Mouse (Mus musculus): ENCODE data around the gene Axl. TPM values are rescaled to one million over a fixed set of nuclear protein-coding genes. Genes with fewer than 3 reads are reported as not detected.

Axl gene
- total and polyA plus RNA-seq, 2 experiments from 2014 or later: 16.1 to 17.7 TPM

DNA sequence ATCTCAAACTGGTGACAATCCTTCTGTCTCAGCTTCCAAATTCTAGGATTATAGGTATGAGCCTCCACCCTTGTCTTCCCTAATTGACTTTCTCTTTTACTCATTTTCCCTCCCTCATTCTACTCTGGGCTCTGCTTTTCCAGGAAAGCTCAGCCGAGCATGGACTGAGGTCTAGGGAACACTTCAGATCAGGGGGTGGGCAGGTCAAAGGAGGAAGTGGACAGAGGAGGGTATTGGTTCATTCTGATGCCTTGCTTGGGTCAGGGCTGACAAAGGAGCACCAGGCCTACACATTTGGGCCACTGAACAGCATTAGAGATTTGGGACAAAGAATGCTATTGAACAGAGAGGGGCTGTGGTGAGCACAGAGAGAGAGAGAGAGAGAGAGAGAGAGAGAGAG is 3.7 kb downstream of the Axl start:
- ATAC-seq (no peak), DNase-seq (no peak)
- Histone ChIP-seq H3K9ac (no peak overlapping the region), H3K4me3 (ENCODE audit: low read depth, low read length) (no peak overlapping the region), H3K9me3 (ENCODE audit: low read length) (no peaks in the 10 kb centered on the region), H3K27ac (ENCODE audit: low read depth, low read length) (no peak overlapping the region), H3K4me2 (ENCODE audit: low read depth) (no peak overlapping the region), H3K4me1 (ENCODE audit: insufficient read depth) (peaks cover 15% of the 10 kb centered on the region), H3K27me3 (ENCODE audit: insufficient read depth, low read length) (no peaks in the 10 kb centered on the region), H3K36me3 (ENCODE audit: insufficient read depth) (no peaks in the 10 kb centered on the region)
- TF ChIP-seq CTCF (IDR thresholded peaks at IDR 0.05; ENCODE audit: low read depth): no peak
- WGBS: 25% methylated on average over 1 of the region's 1 CpGs

DNA sequence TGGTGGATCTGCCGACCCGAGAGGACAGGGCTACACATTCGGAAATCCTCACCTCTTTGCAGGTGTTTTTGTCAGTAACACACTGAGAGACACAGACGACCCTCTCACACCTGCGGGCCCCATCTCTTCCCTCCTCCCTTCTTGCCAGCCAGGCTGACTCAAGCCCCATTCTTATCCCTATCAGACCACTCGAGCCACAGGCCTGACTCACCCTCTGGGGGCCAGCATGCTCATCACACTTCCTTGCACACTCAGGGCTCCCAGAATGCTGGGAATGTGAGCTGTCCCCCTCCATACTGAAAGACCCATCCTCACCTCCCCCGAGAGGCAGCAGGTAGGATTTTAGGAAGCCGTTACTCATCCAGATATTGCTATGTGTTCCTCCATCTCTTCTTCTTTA is 4.8 kb downstream of the Axl start:
- no peaks in the 10 kb centered on the region for H3K36me3 ChIP-seq (ENCODE audit: insufficient read depth)
- H3K9ac ChIP-seq: no peak overlapping the region
- 76% methylated on average over 8 of the region's 8 CpGs for WGBS
- H3K4me1 ChIP-seq (ENCODE audit: insufficient read depth): peaks cover 15% of the 10 kb centered on the region
- H3K4me2 ChIP-seq (ENCODE audit: low read depth): no peak overlapping the region
- no peak overlapping the region for H3K27ac ChIP-seq (ENCODE audit: low read depth, low read length)
- ATAC-seq: no peak
- no peak for DNase-seq
- TF ChIP-seq CTCF (IDR thresholded peaks at IDR 0.05; ENCODE audit: low read depth): no peak
- no peaks in the 10 kb centered on the region for H3K9me3 ChIP-seq (ENCODE audit: low read length)
- H3K27me3 ChIP-seq (ENCODE audit: insufficient read depth, low read length): no peaks in the 10 kb centered on the region
- H3K4me3 ChIP-seq (ENCODE audit: low read depth, low read length): no peak overlapping the region

DNA sequence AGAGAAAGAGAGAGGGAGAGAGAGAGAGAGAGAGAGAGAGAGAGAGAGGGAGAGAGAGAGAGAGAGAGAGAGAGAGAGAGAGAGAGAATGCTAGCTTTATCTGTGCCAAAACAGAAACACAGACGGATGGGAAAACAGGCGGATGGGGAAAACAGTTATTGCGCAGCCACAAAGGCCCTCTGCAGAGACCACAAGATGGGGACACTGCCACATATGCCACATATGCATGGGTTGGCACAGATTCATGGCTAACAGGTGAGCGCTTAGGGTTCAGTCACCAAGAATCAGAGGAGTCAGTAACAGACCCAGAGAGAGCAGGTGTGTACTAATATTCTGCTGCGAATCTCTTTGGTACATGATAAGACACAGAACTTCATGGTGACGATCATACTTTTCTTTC is 5.8 kb downstream of the Axl start:
- DNase-seq: peak; percentile 40
- H3K9me3 ChIP-seq (ENCODE audit: low read length): no peaks in the 10 kb centered on the region
- no peak overlapping the region for H3K27ac ChIP-seq (ENCODE audit: low read depth, low read length)
- 57% methylated on average over 6 of the region's 6 CpGs for WGBS
- ATAC-seq: no peak
- H3K4me2 ChIP-seq (ENCODE audit: low read depth): no peak overlapping the region
- peaks cover 11% of the 10 kb centered on the region for H3K4me1 ChIP-seq (ENCODE audit: insufficient read depth)
- H3K4me3 ChIP-seq (ENCODE audit: low read depth, low read length): no peak overlapping the region
- no peak overlapping the region for H3K9ac ChIP-seq
- no peaks in the 10 kb centered on the region for H3K27me3 ChIP-seq (ENCODE audit: insufficient read depth, low read length)
- H3K36me3 ChIP-seq (ENCODE audit: insufficient read depth): no peaks in the 10 kb centered on the region
- TF ChIP-seq CTCF (IDR thresholded peaks at IDR 0.05; ENCODE audit: low read depth): no peak

DNA sequence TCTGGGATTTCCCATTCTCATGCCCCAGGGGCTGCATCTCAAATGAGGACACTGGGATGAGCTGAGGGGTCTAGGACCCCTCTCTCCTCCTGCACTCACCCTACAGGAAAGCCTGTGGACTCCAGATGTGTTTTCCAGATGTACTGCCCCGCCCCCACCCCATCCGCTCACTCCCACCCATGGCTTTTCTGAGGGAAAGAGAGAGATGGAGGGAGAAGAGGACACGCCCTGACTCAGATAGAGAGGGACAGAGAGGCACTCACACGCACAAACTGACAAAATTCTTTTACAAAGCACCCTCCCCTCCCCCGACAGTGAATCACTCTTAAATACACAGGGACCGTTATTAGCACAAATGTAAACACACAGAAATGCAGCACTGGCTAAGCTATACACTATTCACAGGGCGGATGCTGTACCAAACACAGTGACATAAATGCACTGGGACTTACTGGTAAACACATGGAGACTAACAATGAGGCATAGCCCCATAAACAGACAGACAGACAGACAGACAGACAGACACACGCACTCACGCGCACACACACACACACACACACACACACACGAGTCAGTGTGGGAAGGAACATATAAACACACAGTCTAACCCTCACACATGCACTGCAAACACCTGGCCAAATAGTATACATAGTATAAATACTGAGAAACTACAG is 6.4 kb downstream of the Axl start:
- no peak for TF ChIP-seq CTCF (IDR thresholded peaks at IDR 0.05; ENCODE audit: low read depth)
- Histone ChIP-seq H3K4me2 (ENCODE audit: low read depth) (peak overlapping the region; percentile 68), H3K36me3 (ENCODE audit: insufficient read depth) (no peaks in the 10 kb centered on the region), H3K4me3 (ENCODE audit: low read depth, low read length) (peak overlapping the region; percentile 23; the same call in 1 of the 2 replicates), H3K27ac (ENCODE audit: low read depth, low read length) (0 out of 2 replicates have a peak overlapping the region, but pooled peaks have one; percentile 66), H3K9ac (peak overlapping the region; percentile 33; the same call in 1 of the 2 replicates), H3K9me3 (ENCODE audit: low read length) (no peaks in the 10 kb centered on the region), H3K27me3 (ENCODE audit: insufficient read depth, low read length) (no peaks in the 10 kb centered on the region), H3K4me1 (ENCODE audit: insufficient read depth) (peaks cover 11% of the 10 kb centered on the region)
- ATAC-seq (peak; percentile 33), DNase-seq (no peak)
- WGBS: 51% methylated on average over 11 of the region's 11 CpGs

DNA sequence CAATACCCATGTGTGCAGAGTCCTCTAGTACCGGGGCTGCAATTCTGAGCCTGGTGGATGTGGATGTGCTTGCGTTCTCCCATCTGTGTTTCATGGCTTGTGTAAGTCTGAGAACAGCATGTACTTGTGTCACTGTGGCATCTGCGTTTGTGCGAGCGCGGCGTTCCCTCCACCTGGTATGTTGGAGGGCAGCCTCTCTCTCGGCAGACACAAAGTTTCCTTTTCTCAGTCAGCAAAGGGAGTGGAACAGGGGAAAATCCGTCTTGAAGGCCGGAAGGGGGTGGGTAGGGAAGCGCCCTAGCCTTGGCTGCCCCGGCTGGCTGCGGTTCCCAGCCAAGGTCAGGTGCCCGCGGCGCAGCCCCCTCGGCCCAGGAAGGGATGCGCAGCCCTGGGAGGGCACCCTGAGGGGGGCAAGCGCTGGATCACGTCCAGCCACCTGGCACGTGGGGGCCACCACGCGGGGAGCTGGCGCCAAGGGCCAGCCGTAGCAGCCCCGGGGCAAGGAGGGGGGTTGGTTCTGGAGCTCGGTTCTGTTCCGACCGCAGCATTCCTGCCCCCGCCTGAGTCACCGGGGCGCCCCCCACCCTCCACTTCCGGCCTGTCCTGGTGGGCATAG is 7.1 kb downstream of the Axl start:
- Histone ChIP-seq H3K4me2 (ENCODE audit: low read depth) (peak overlapping the region; percentile 68), H3K4me1 (ENCODE audit: insufficient read depth) (peaks cover 11% of the 10 kb centered on the region), H3K9ac (peak overlapping the region; percentile 33; the same call in 1 of the 2 replicates), H3K9me3 (ENCODE audit: low read length) (no peaks in the 10 kb centered on the region), H3K27me3 (ENCODE audit: insufficient read depth, low read length) (no peaks in the 10 kb centered on the region), H3K27ac (ENCODE audit: low read depth, low read length) (peak overlapping the region; percentile 66), H3K36me3 (ENCODE audit: insufficient read depth) (no peaks in the 10 kb centered on the region), H3K4me3 (ENCODE audit: low read depth, low read length) (peak overlapping the region; percentile 23; the same call in 1 of the 2 replicates)
- 16% methylated on average over 32 of the region's 33 CpGs for WGBS
- DNase-seq (peak; percentile 84), ATAC-seq (peak; percentile 91)
- no peak for TF ChIP-seq CTCF (IDR thresholded peaks at IDR 0.05; ENCODE audit: low read depth)

DNA sequence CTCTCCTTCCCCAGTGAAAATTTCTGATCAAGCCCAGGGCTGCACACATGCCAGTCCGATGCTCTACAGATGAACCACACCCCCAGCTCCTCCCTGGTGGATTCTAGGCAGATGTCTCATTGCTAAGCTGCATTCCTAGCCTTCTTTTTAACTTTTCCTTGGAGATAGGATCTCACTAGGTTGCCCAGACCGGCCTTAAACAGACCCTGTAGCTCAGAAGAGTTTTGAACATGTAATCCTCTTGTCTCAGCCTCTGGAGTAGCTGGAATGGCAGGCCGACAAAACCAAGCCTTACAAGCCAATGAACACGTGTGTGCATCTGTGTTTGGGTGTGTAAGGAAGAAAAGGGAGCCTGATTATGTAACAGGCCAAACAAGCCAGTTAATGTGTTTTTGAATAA is 7.8 kb downstream of the Axl start:
- H3K27ac ChIP-seq (ENCODE audit: low read depth, low read length): peak overlapping the region; percentile 66; the same call in 1 of the 2 replicates
- no peak for DNase-seq
- no peak for TF ChIP-seq CTCF (IDR thresholded peaks at IDR 0.05; ENCODE audit: low read depth)

DNA sequence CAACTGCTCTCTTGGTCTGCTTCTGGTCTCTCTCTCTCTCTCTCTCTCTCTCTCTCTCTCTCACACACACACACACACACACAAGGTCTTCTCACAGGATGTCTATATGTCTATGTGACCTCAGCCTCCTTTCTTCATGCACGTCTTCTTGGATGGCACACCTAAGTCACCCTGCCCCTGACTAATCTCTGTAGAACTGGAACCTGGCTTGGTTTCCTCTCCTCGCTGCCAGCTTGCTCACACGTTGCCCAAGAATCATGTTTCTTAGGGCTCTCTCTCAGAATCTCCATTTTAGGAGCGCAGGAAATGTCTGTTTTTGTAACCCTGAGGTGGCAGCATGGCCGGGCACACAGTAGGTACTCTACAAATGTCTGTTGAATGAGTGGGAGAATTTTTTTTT is 8.5 kb downstream of the Axl start:
- ATAC-seq (no peak), DNase-seq (no peak)
- WGBS: 84% methylated on average over 5 of the region's 5 CpGs
- H3K4me2 ChIP-seq (ENCODE audit: low read depth): no peak overlapping the region
- H3K4me3 ChIP-seq (ENCODE audit: low read depth, low read length): no peak overlapping the region
- H3K27me3 ChIP-seq (ENCODE audit: insufficient read depth, low read length): no peaks in the 10 kb centered on the region
- H3K27ac ChIP-seq (ENCODE audit: low read depth, low read length): no peak overlapping the region
- H3K36me3 ChIP-seq (ENCODE audit: insufficient read depth): no peaks in the 10 kb centered on the region
- TF ChIP-seq CTCF (IDR thresholded peaks at IDR 0.05; ENCODE audit: low read depth): no peak
- peaks cover 11% of the 10 kb centered on the region for H3K4me1 ChIP-seq (ENCODE audit: insufficient read depth)
- H3K9ac ChIP-seq: no peak overlapping the region
- H3K9me3 ChIP-seq (ENCODE audit: low read length): no peaks in the 10 kb centered on the region

More for the DNA sequence above, 7.8 kb downstream of the Axl start:
- Histone ChIP-seq H3K4me3 (ENCODE audit: low read depth, low read length) (no peak overlapping the region), H3K4me2 (ENCODE audit: low read depth) (no peak overlapping the region; the same call in 1 of the 2 replicates), H3K27me3 (ENCODE audit: insufficient read depth, low read length) (no peaks in the 10 kb centered on the region), H3K4me1 (ENCODE audit: insufficient read depth) (peaks cover 11% of the 10 kb centered on the region), H3K9ac (no peak overlapping the region), H3K9me3 (ENCODE audit: low read length) (no peaks in the 10 kb centered on the region), H3K36me3 (ENCODE audit: insufficient read depth) (no peaks in the 10 kb centered on the region)
- ATAC-seq: 0 out of 2 replicates have a peak, but pooled peaks have one; percentile 0
- 36% methylated on average over 4 of the region's 4 CpGs for WGBS

Data from forebrain, postnatal 0 days (tissue).